Mouse (Mus musculus) bone marrow, adult 2 months (tissue): ENCODE measurements around the gene Fbxw7.

Experiments used
- CTCF ChIP-seq: fragments of 200-500 bp; IDR thresholded peaks from 2 replicates; pipeline ENCODE4 v1.5.1; 2011; ENCODE audit warnings: low read length, control low read depth; ENCODE audit not compliant: control insufficient read depth, insufficient read depth
- POLR2A ChIP-seq: fragments of 200-500 bp; IDR thresholded peaks from 2 replicates; pipeline ENCODE4 v1.6.1; 2011; ENCODE audit warnings: low read depth, mild to moderate bottlenecking, control low read depth, low read length, borderline replicate concordance; ENCODE audit not compliant: control insufficient read depth

- TF ChIP-seq POLR2A (no peak), CTCF (no peak)
Observed at GRCm38 (mm10) chr3:84851801-84852200, 36.7 kb downstream of the Fbxw7 start.
